Mouse (Mus musculus): ENCODE measurements around the gene Cfap74. TPM values are rescaled to one million over a fixed set of nuclear protein-coding genes. Genes with fewer than 3 reads are reported as not detected.

The Cfap74 gene
- polyA plus RNA-seq, 1 experiment from 2014 or later, result 5.1 TPM

GRCm38 (mm10) chr4:155370737-155371715, 38.0 kb upstream of the Cfap74 start:
- Histone ChIP-seq H3K4me2 (ENCODE audit: low read depth, severe bottlenecking) (no peak overlapping the region), H3K27ac (replicated peaks; ENCODE audit: low read depth, low read length) (no peak overlapping the region), H3K27me3 (ENCODE audit: control insufficient read depth, insufficient read depth, low read length) (no peaks in the 10 kb centered on the region), H3K36me3 (ENCODE audit: control insufficient read depth, insufficient read depth, low read length) (no peaks in the 10 kb centered on the region), H3K4me1 (ENCODE audit: control insufficient read depth, insufficient read depth, low read length) (no peaks in the 10 kb centered on the region), H3K9ac (ENCODE audit: low read length) (no peak overlapping the region), H3K4me3 (ENCODE audit: low read depth, low read length) (no peak overlapping the region), H3K9me3 (ENCODE audit: control insufficient read depth, low read length) (no peaks in the 10 kb centered on the region)
- no peak for DNase-seq (ENCODE audit: low spot score)
- WGBS, result 85% methylated on average over 15 of the region's 15 CpGs
- ATAC-seq (ENCODE audit: insufficient number of reproducible peaks, low FRiP score, low TSS enrichment, low read depth), result no peak

GRCm38 (mm10) chr4:155371797-155372735, 36.9 kb upstream of the Cfap74 start:
- 76% methylated on average over 5 of the region's 5 CpGs for WGBS

GRCm38 (mm10) chr4:155381974-155382373, 27.0 kb upstream of the Cfap74 start:
- no peak overlapping the region for H3K27ac ChIP-seq (replicated peaks; ENCODE audit: low read depth, low read length)
- 46% methylated on average over 7 of the region's 7 CpGs for WGBS
- no peak overlapping the region for H3K9ac ChIP-seq (ENCODE audit: low read length)
- DNase-seq (ENCODE audit: low spot score) (no peak), ATAC-seq (ENCODE audit: insufficient number of reproducible peaks, low FRiP score, low TSS enrichment, low read depth) (no peak)
- H3K27me3 ChIP-seq (ENCODE audit: control insufficient read depth, insufficient read depth, low read length), result no peaks in the 10 kb centered on the region
- H3K4me1 ChIP-seq (ENCODE audit: control insufficient read depth, insufficient read depth, low read length), result no peaks in the 10 kb centered on the region
- no peak overlapping the region for H3K4me3 ChIP-seq (ENCODE audit: low read depth, low read length)
- H3K9me3 ChIP-seq (ENCODE audit: control insufficient read depth, low read length), result no peaks in the 10 kb centered on the region
- no peaks in the 10 kb centered on the region for H3K36me3 ChIP-seq (ENCODE audit: control insufficient read depth, insufficient read depth, low read length)
- H3K4me2 ChIP-seq (ENCODE audit: low read depth, severe bottlenecking), result no peak overlapping the region

More at GRCm38 (mm10) chr4:155371797-155372735, 36.9 kb upstream of the Cfap74 start:
- H3K4me3 ChIP-seq (ENCODE audit: low read depth, low read length), result no peak overlapping the region
- no peaks in the 10 kb centered on the region for H3K27me3 ChIP-seq (ENCODE audit: control insufficient read depth, insufficient read depth, low read length)
- no peaks in the 10 kb centered on the region for H3K9me3 ChIP-seq (ENCODE audit: control insufficient read depth, low read length)
- no peak for ATAC-seq (ENCODE audit: insufficient number of reproducible peaks, low FRiP score, low TSS enrichment, low read depth)
- no peaks in the 10 kb centered on the region for H3K36me3 ChIP-seq (ENCODE audit: control insufficient read depth, insufficient read depth, low read length)
- no peak for DNase-seq (ENCODE audit: low spot score)
- H3K27ac ChIP-seq (replicated peaks; ENCODE audit: low read depth, low read length), result no peak overlapping the region
- H3K4me1 ChIP-seq (ENCODE audit: control insufficient read depth, insufficient read depth, low read length), result no peaks in the 10 kb centered on the region
- H3K4me2 ChIP-seq (ENCODE audit: low read depth, severe bottlenecking), result no peak overlapping the region
- H3K9ac ChIP-seq (ENCODE audit: low read length), result no peak overlapping the region

GRCm38 (mm10) chr4:155382752-155383151, 26.2 kb upstream of the Cfap74 start:
- H3K4me3 ChIP-seq (ENCODE audit: low read depth, low read length), result no peak overlapping the region
- 39% methylated on average over 9 of the region's 9 CpGs for WGBS

GRCm38 (mm10) chr4:155383326-155383725, 25.7 kb upstream of the Cfap74 start:
- WGBS, result 79% methylated on average over 4 of the region's 4 CpGs
- H3K9me3 ChIP-seq (ENCODE audit: control insufficient read depth, low read length), result no peaks in the 10 kb centered on the region
- no peaks in the 10 kb centered on the region for H3K36me3 ChIP-seq (ENCODE audit: control insufficient read depth, insufficient read depth, low read length)
- ATAC-seq (ENCODE audit: insufficient number of reproducible peaks, low FRiP score, low TSS enrichment, low read depth) (no peak), DNase-seq (ENCODE audit: low spot score) (no peak)
- H3K4me2 ChIP-seq (ENCODE audit: low read depth, severe bottlenecking), result no peak overlapping the region
- H3K27me3 ChIP-seq (ENCODE audit: control insufficient read depth, insufficient read depth, low read length), result no peaks in the 10 kb centered on the region
- H3K27ac ChIP-seq (replicated peaks; ENCODE audit: low read depth, low read length), result no peak overlapping the region
- no peaks in the 10 kb centered on the region for H3K4me1 ChIP-seq (ENCODE audit: control insufficient read depth, insufficient read depth, low read length)
- H3K9ac ChIP-seq (ENCODE audit: low read length), result no peak overlapping the region
- H3K4me3 ChIP-seq (ENCODE audit: low read depth, low read length), result no peak overlapping the region

More at GRCm38 (mm10) chr4:155382752-155383151, 26.2 kb upstream of the Cfap74 start:
- Histone ChIP-seq H3K36me3 (ENCODE audit: control insufficient read depth, insufficient read depth, low read length) (no peaks in the 10 kb centered on the region), H3K9ac (ENCODE audit: low read length) (no peak overlapping the region), H3K9me3 (ENCODE audit: control insufficient read depth, low read length) (no peaks in the 10 kb centered on the region), H3K4me1 (ENCODE audit: control insufficient read depth, insufficient read depth, low read length) (no peaks in the 10 kb centered on the region), H3K4me2 (ENCODE audit: low read depth, severe bottlenecking) (no peak overlapping the region), H3K27ac (replicated peaks; ENCODE audit: low read depth, low read length) (no peak overlapping the region), H3K27me3 (ENCODE audit: control insufficient read depth, insufficient read depth, low read length) (no peaks in the 10 kb centered on the region)
- DNase-seq (ENCODE audit: low spot score) (no peak), ATAC-seq (ENCODE audit: insufficient number of reproducible peaks, low FRiP score, low TSS enrichment, low read depth) (no peak)

GRCm38 (mm10) chr4:155387166-155387565, 21.8 kb upstream of the Cfap74 start:
- 86% methylated on average over 8 of the region's 8 CpGs for WGBS
- Histone ChIP-seq H3K27me3 (ENCODE audit: control insufficient read depth, insufficient read depth, low read length) (no peaks in the 10 kb centered on the region), H3K36me3 (ENCODE audit: control insufficient read depth, insufficient read depth, low read length) (no peaks in the 10 kb centered on the region), H3K4me2 (ENCODE audit: low read depth, severe bottlenecking) (no peak overlapping the region), H3K4me3 (ENCODE audit: low read depth, low read length) (no peak overlapping the region), H3K4me1 (ENCODE audit: control insufficient read depth, insufficient read depth, low read length) (no peaks in the 10 kb centered on the region), H3K9ac (ENCODE audit: low read length) (no peak overlapping the region), H3K9me3 (ENCODE audit: control insufficient read depth, low read length) (no peaks in the 10 kb centered on the region), H3K27ac (replicated peaks; ENCODE audit: low read depth, low read length) (no peak overlapping the region)
- ATAC-seq (ENCODE audit: insufficient number of reproducible peaks, low FRiP score, low TSS enrichment, low read depth) (no peak), DNase-seq (ENCODE audit: low spot score) (no peak)

GRCm38 (mm10) chr4:155395471-155395870, 13.5 kb upstream of the Cfap74 start:
- no peak overlapping the region for H3K9ac ChIP-seq (ENCODE audit: low read length)
- H3K9me3 ChIP-seq (ENCODE audit: control insufficient read depth, low read length), result no peaks in the 10 kb centered on the region
- whole genome bisulfite sequencing, result 85% methylated on average over 5 of the region's 5 CpGs
- no peak for DNase-seq (ENCODE audit: low spot score)
- H3K36me3 ChIP-seq (ENCODE audit: control insufficient read depth, insufficient read depth, low read length), result no peaks in the 10 kb centered on the region
- H3K4me1 ChIP-seq (ENCODE audit: control insufficient read depth, insufficient read depth, low read length), result peaks cover 4% of the 10 kb centered on the region
- H3K27ac ChIP-seq (replicated peaks; ENCODE audit: low read depth, low read length), result no peak overlapping the region
- H3K4me3 ChIP-seq (ENCODE audit: low read depth, low read length), result no peak overlapping the region
- peaks cover 21% of the 10 kb centered on the region for H3K27me3 ChIP-seq (ENCODE audit: control insufficient read depth, insufficient read depth, low read length)
- no peak overlapping the region for H3K4me2 ChIP-seq (ENCODE audit: low read depth, severe bottlenecking)
- no peak for ATAC-seq (ENCODE audit: insufficient number of reproducible peaks, low FRiP score, low TSS enrichment, low read depth)

GRCm38 (mm10) chr4:155396751-155397150, 12.2 kb upstream of the Cfap74 start:
- H3K4me1 ChIP-seq (ENCODE audit: control insufficient read depth, insufficient read depth, low read length), result peaks cover 4% of the 10 kb centered on the region
- no peaks in the 10 kb centered on the region for H3K9me3 ChIP-seq (ENCODE audit: control insufficient read depth, low read length)
- no peak overlapping the region for H3K4me2 ChIP-seq (ENCODE audit: low read depth, severe bottlenecking)
- no peak overlapping the region for H3K9ac ChIP-seq (ENCODE audit: low read length)
- no peak overlapping the region for H3K27ac ChIP-seq (replicated peaks; ENCODE audit: low read depth, low read length)
- no peaks in the 10 kb centered on the region for H3K36me3 ChIP-seq (ENCODE audit: control insufficient read depth, insufficient read depth, low read length)
- ATAC-seq (ENCODE audit: insufficient number of reproducible peaks, low FRiP score, low TSS enrichment, low read depth), result no peak
- WGBS, result 83% methylated on average over 4 of the region's 4 CpGs
- peaks cover 21% of the 10 kb centered on the region for H3K27me3 ChIP-seq (ENCODE audit: control insufficient read depth, insufficient read depth, low read length)
- no peak overlapping the region for H3K4me3 ChIP-seq (ENCODE audit: low read depth, low read length)
- DNase-seq (ENCODE audit: low spot score), result no peak

Data from limb, embryonic 11.5 days (tissue).